Mouse (Mus musculus): Measurements from ENCODE around the gene Dach1.

DNA sequence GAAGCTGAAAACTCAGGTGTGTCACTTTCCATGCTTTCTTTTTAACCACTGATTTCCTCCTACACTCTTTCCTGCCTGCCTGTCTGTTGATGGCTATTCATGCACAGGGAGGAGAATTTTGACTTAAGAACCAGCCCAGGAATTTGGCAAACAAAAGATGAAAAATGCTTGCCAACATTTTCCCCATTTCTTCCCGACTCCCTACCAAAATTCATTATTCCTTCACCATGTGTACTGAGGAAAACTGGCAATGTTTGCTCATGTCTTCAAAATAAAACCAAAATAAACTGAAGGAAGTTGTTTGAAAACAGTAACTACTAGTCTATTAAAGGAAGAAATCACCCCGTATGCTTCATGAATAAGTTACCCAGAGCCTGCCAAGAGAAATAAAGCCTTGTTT, 27.8 kb downstream of the Dach1 start:
- TF ChIP-seq CTCF (IDR thresholded peaks at IDR 0.05; ENCODE audit: low read depth) (no peak), EP300 (IDR thresholded peaks at IDR 0.05; ENCODE audit: low read depth) (no peak)

Measured in liver, embryonic 14.5 days (tissue).